Comparison of ENCODE assay signal across 8 mouse cellular contexts in the genomic region with DNA sequence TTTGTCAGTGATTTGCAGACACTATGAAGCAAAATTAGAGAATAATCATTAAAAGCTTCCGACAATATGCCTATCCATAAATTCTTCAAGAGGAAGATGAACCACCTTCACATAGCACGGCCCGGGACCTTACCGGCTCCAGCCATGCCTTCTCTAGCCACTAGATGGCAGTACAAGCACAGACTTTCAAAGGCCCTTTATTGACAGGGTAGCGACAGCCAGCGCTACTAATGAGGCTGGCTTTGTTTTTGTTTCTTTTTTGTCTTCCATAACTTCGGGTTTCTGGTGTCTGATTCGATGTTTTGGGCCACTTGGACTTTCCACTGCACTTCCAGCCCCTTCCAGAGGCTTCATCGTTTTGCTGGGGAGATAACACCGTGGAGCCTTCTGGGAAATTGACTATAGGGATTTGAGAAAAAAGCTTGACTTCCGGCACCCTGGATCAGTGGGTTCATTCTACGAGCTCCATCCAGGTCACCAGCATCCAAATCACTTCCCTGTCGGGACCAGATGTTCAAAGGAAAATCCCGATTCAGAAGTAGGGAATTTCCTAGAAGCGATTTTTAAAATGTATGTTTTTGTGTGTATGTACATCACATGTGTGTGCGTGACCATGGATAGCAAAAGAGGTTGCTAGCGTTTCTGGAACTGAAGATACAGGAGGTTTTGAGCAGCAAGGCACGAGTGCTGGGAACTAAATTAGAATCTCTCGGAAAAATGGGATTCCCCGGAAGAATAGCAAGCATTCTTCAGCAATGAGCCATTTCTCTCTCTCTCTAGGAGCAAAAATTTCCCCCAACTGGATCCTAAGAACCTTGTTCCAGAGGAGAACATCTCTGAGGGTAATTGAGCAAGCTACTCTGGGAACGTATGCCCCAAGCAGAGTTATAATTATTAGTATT.
DNase-seq lines count a peak whose midpoint lies in the region; ATAC-seq and TF ChIP-seq lines count a peak whose summit lies in the region.

No protein-coding gene starts in this region.

- H3K4me1 ChIP-seq in forebrain, embryonic 14.5 days (ENCODE audit: control insufficient read depth, insufficient read depth, low read length): peaks cover 3% of the 10 kb centered on the region; the same call in 1 of the 2 replicates
- no peaks in the 10 kb centered on the region for H3K4me1 ChIP-seq in liver, postnatal 0 days (ENCODE audit: insufficient read depth)
- peaks cover 22% of the 10 kb centered on the region for H3K4me1 ChIP-seq in neural tube, embryonic 13.5 days (replicated peaks)

- DNase-seq in ES-CJ7 (ENCODE audit: low read depth, low spot score): peak; percentile 68
- DNase-seq in forebrain, embryonic 14.5 days (ENCODE audit: low spot score): peak; percentile 92
- peak; percentile 50 for DNase-seq in heart, postnatal 25 days (ENCODE audit: low spot score)
- DNase-seq in layer of hippocampus, adult 11-12 months (ENCODE audit: low spot score): peak; percentile 92
- DNase-seq in liver, postnatal 0 days: peak; percentile 82
- peak; percentile 66 for DNase-seq in telencephalon, adult 2 months (ENCODE audit: low read depth, low spot score)

- peak; percentile 93 for TF ChIP-seq CTCF in liver, postnatal 0 days (IDR thresholded peaks at IDR 0.05; ENCODE audit: low read depth)

- 22% methylated on average over 21 of the region's 21 CpGs for WGBS in forebrain, embryonic 14.5 days
- WGBS in liver, postnatal 0 days (ENCODE audit: insufficient replicate concordance): 21% methylated on average over 21 of the region's 21 CpGs
- WGBS in neural tube, embryonic 13.5 days: 25% methylated on average over 21 of the region's 21 CpGs

- intact Hi-C loops in heart, postnatal 25 days (cut with DNase I): loop anchor here (1.0 to 10.0 kb wide), 4 partner anchors 193 to 517 kb away; no protein-coding TSS in a partner anchor

- H3K9ac ChIP-seq in forebrain, embryonic 14.5 days (ENCODE audit: low read length): peak overlapping the region; percentile 55
- peak overlapping the region; percentile 28; the same call in 1 of the 2 replicates for H3K9ac ChIP-seq in liver, postnatal 0 days (replicated peaks)
- H3K9ac ChIP-seq in neural tube, embryonic 13.5 days: peak overlapping the region; percentile 66

- H3K27ac ChIP-seq in forebrain, embryonic 14.5 days (ENCODE audit: low read depth, low read length): no peak overlapping the region
- no peak overlapping the region for H3K27ac ChIP-seq in liver, postnatal 0 days (ENCODE audit: low read depth)
- H3K27ac ChIP-seq in neural tube, embryonic 13.5 days (replicated peaks): peak overlapping the region; percentile 25

- peak; percentile 90 for ATAC-seq in cerebellum, adult (ENCODE audit: insufficient number of reproducible peaks, low FRiP score, low TSS enrichment)
- peak; percentile 96 for ATAC-seq in forebrain, embryonic 14.5 days
- peak; percentile 83 for ATAC-seq in liver, postnatal 0 days
- ATAC-seq in neural tube, embryonic 13.5 days (ENCODE audit: low read depth): peak; percentile 92

- H3K4me3 ChIP-seq in forebrain, embryonic 14.5 days (ENCODE audit: low read depth, low read length): peak overlapping the region; percentile 28
- peak overlapping the region; percentile 38 for H3K4me3 ChIP-seq in liver, postnatal 0 days (ENCODE audit: low read depth, low read length)
- H3K4me3 ChIP-seq in neural tube, embryonic 13.5 days: peak overlapping the region; percentile 38

- no peaks in the 10 kb centered on the region for H3K27me3 ChIP-seq in forebrain, embryonic 14.5 days (replicated peaks; ENCODE audit: control insufficient read depth, insufficient read depth, low read length)
- no peaks in the 10 kb centered on the region for H3K27me3 ChIP-seq in liver, postnatal 0 days (ENCODE audit: insufficient read depth, low read length)
- no peaks in the 10 kb centered on the region for H3K27me3 ChIP-seq in neural tube, embryonic 13.5 days

- peak overlapping the region; percentile 55 for H3K4me2 ChIP-seq in forebrain, embryonic 14.5 days (ENCODE audit: low read length)
- H3K4me2 ChIP-seq in liver, postnatal 0 days (ENCODE audit: low read depth, low read length): peak overlapping the region; percentile 68
- H3K4me2 ChIP-seq in neural tube, embryonic 13.5 days: peak overlapping the region; percentile 60

- no peaks in the 10 kb centered on the region for H3K9me3 ChIP-seq in forebrain, embryonic 14.5 days (replicated peaks; ENCODE audit: control insufficient read depth, low read length)
- no peaks in the 10 kb centered on the region for H3K9me3 ChIP-seq in liver, postnatal 0 days (ENCODE audit: low read length)
- H3K9me3 ChIP-seq in neural tube, embryonic 13.5 days: no peaks in the 10 kb centered on the region

- no peaks in the 10 kb centered on the region for H3K36me3 ChIP-seq in forebrain, embryonic 14.5 days (ENCODE audit: control insufficient read depth, insufficient read depth, low read length)
- H3K36me3 ChIP-seq in liver, postnatal 0 days (replicated peaks; ENCODE audit: insufficient read depth, low read length): no peaks in the 10 kb centered on the region
- H3K36me3 ChIP-seq in neural tube, embryonic 13.5 days: no peaks in the 10 kb centered on the region

- TF ChIP-seq EP300 in liver, postnatal 0 days (IDR thresholded peaks at IDR 0.05; ENCODE audit: low read depth): no peak
